Mouse (Mus musculus) stomach, embryonic 14.5 days (tissue): Measurements from ENCODE around the gene Rnase9. TPM values are rescaled to one million over a fixed set of nuclear protein-coding genes. Genes with fewer than 3 reads are reported as not detected.

Experiments used
- ATAC-seq: fragments of 200-750 bp; cut with Nextera tagmentation; 2 replicates; pipeline ENCODE4 v1.8.0; 2017; ENCODE audit warnings: low read depth, moderate TSS enrichment; ENCODE audit not compliant: insufficient number of reproducible peaks, insufficient read depth, low FRiP score
- H3K27ac ChIP-seq: fragments of 300-500 bp; sonication (generic); 2 replicates; pipeline ENCODE4 v1.5.1; 2014; ENCODE audit warnings: mild to moderate bottlenecking, low read length, moderate library complexity, mixed read lengths
- H3K27me3 ChIP-seq: fragments of 300-500 bp; sonication (generic); 2 replicates; pipeline ENCODE4 v1.6.1; 2014; ENCODE audit warnings: low read length, control low read depth, mixed read lengths; ENCODE audit not compliant: control insufficient read depth, insufficient read depth
- H3K36me3 ChIP-seq: fragments of 300-500 bp; sonication (generic); 2 replicates; pipeline ENCODE4 v1.6.1; 2014; ENCODE audit warnings: mild to moderate bottlenecking, control low read depth, low read length, moderate library complexity, mixed read lengths; ENCODE audit not compliant: control insufficient read depth, insufficient read depth
- H3K4me1 ChIP-seq: fragments of 300-500 bp; sonication (generic); 2 replicates; pipeline ENCODE4 v1.6.1; 2014; ENCODE audit warnings: low read length, control low read depth, mixed read lengths; ENCODE audit not compliant: control insufficient read depth, insufficient read depth
- H3K4me2 ChIP-seq: fragments of 300-500 bp; sonication (generic); replicated peaks from 2 replicates; pipeline ENCODE4 v1.6.1; 2014; ENCODE audit warnings: low read depth, low read length, control low read depth
- H3K4me3 ChIP-seq: fragments of 300-500 bp; sonication (generic); 2 replicates; pipeline ENCODE4 v1.5.1; 2014; ENCODE audit warnings: low read depth, low read length, control low read depth
- H3K9ac ChIP-seq: fragments of 300-500 bp; sonication (generic); replicated peaks from 2 replicates; pipeline ENCODE4 v1.6.1; 2014; ENCODE audit warnings: low read depth, mild to moderate bottlenecking, control low read depth, low read length, moderate library complexity, mixed read lengths
- H3K9me3 ChIP-seq: fragments of 300-500 bp; sonication (generic); 2 replicates; pipeline ENCODE4 v1.6.1; 2016; ENCODE audit warnings: low read depth, low read length, control low read depth; ENCODE audit not compliant: control insufficient read depth
- WGBS: fragments of 180-500 bp; shearing (Covaris S2); extraction: QIAGEN DNeasy Blood & Tissue Kit; methylation state at CpG from one replicate; pipeline ENCODE4 v1.1.7; 2014; 5-methylcytosine and 5-hydroxymethylcytosine counted together
- polyA plus RNA-seq: library from polyadenylated mRNA; unstranded; fragments of >200 nt; fragmentation: Nextera tagmentation; extraction: Ambion mirVana; gene quantifications from 2 replicates; pipeline ENCODE4 v1.2.1, GENCODE M21; 2014

Rnase9 gene
- polyA plus RNA-seq = not detected in 2 replicates

GRCm38 (mm10) chr14:51041769-51042168, at the start of gene Rnase9:
TSS of gene Rnase9 (minus strand) at chr14:51041869.
- no peaks in the 10 kb centered on the region for H3K4me1 ChIP-seq
- WGBS = 75% methylated on average over 6 of the region's 6 CpGs
- no peak within 1 kb of the TSS for H3K4me2 ChIP-seq
- no peaks in the 10 kb centered on the region for H3K27me3 ChIP-seq
- no peak within 1 kb of the TSS for H3K9ac ChIP-seq
- H3K27ac ChIP-seq = no peak within 1 kb of the TSS
- H3K9me3 ChIP-seq = no peaks in the 10 kb centered on the region
- no peaks in the 10 kb centered on the region for H3K36me3 ChIP-seq
- no peak for ATAC-seq
- no peak within 1 kb of the TSS for H3K4me3 ChIP-seq

- H3K27me3 ChIP-seq = no peaks in the 10 kb centered on the region
- no peaks in the 10 kb centered on the region for H3K36me3 ChIP-seq
- H3K4me1 ChIP-seq = 0 out of 2 replicates have a peak, but pooled peaks cover 5% of the 10 kb centered on the region
- H3K27ac ChIP-seq = peak overlapping the region; percentile 87
- peak overlapping the region; percentile 63 for H3K4me2 ChIP-seq
- under 1% methylated on average over 27 of the region's 27 CpGs for WGBS
- H3K9ac ChIP-seq = peak overlapping the region; percentile 60
- peak; percentile 50 for ATAC-seq
- H3K4me3 ChIP-seq = peak overlapping the region; percentile 52
- no peaks in the 10 kb centered on the region for H3K9me3 ChIP-seq
These were observed 48.6 kb upstream of the Rnase9 start for GRCm38 (mm10) chr14:51090077-51090781.

- under 1% methylated on average over 15 of the region's 15 CpGs for WGBS
- H3K9ac ChIP-seq = peak overlapping the region; percentile 45; the same call in 1 of the 2 replicates
These were observed 48.0 kb upstream of the Rnase9 start for GRCm38 (mm10) chr14:51089674-51090076.

GRCm38 (mm10) chr14:51088970-51089673, 47.5 kb upstream of the Rnase9 start:
- Histone ChIP-seq H3K36me3 (no peaks in the 10 kb centered on the region), H3K9me3 (no peaks in the 10 kb centered on the region), H3K4me1 (0 out of 2 replicates have a peak, but pooled peaks cover 5% of the 10 kb centered on the region), H3K9ac (peak overlapping the region; percentile 48), H3K27me3 (no peaks in the 10 kb centered on the region), H3K4me2 (peak overlapping the region; percentile 63), H3K27ac (peak overlapping the region; percentile 62), H3K4me3 (peak overlapping the region; percentile 52)
- ATAC-seq = peak; percentile 91
- under 1% methylated on average over 34 of the region's 34 CpGs for WGBS

More at GRCm38 (mm10) chr14:51089674-51090076, 48.0 kb upstream of the Rnase9 start:
- Histone ChIP-seq H3K4me3 (peak overlapping the region; percentile 52), H3K9me3 (no peaks in the 10 kb centered on the region), H3K27ac (peak overlapping the region; percentile 87), H3K36me3 (no peaks in the 10 kb centered on the region), H3K27me3 (no peaks in the 10 kb centered on the region), H3K4me2 (peak overlapping the region; percentile 63), H3K4me1 (0 out of 2 replicates have a peak, but pooled peaks cover 5% of the 10 kb centered on the region)
- no peak for ATAC-seq

- Histone ChIP-seq H3K9ac (peak overlapping the region; percentile 48), H3K36me3 (no peaks in the 10 kb centered on the region), H3K4me1 (0 out of 2 replicates have a peak, but pooled peaks cover 5% of the 10 kb centered on the region), H3K4me3 (peak overlapping the region; percentile 52), H3K4me2 (peak overlapping the region; percentile 63), H3K27ac (peak overlapping the region; percentile 62), H3K27me3 (no peaks in the 10 kb centered on the region), H3K9me3 (no peaks in the 10 kb centered on the region)
- WGBS = 1% methylated on average over 23 of the region's 23 CpGs
- ATAC-seq = peak; percentile 20; the same call in 1 of the 2 replicates
These were observed 46.7 kb upstream of the Rnase9 start for GRCm38 (mm10) chr14:51088166-51088969.

GRCm38 (mm10) chr14:51087762-51088161, 46.1 kb upstream of the Rnase9 start:
- H3K36me3 ChIP-seq = no peaks in the 10 kb centered on the region
- H3K4me1 ChIP-seq = 0 out of 2 replicates have a peak, but pooled peaks cover 5% of the 10 kb centered on the region
- peak overlapping the region; percentile 52 for H3K4me3 ChIP-seq
- no peak for ATAC-seq
- no peaks in the 10 kb centered on the region for H3K27me3 ChIP-seq
- peak overlapping the region; percentile 63 for H3K4me2 ChIP-seq
- no peak overlapping the region for H3K9ac ChIP-seq
- no peaks in the 10 kb centered on the region for H3K9me3 ChIP-seq
- WGBS = 10% methylated on average over 9 of the region's 9 CpGs
- H3K27ac ChIP-seq = no peak overlapping the region

- ATAC-seq = no peak
- Histone ChIP-seq H3K27ac (no peak overlapping the region), H3K27me3 (no peaks in the 10 kb centered on the region), H3K9me3 (no peaks in the 10 kb centered on the region), H3K36me3 (no peaks in the 10 kb centered on the region), H3K4me3 (no peak overlapping the region), H3K9ac (no peak overlapping the region), H3K4me1 (no peaks in the 10 kb centered on the region), H3K4me2 (no peak overlapping the region)
- 81% methylated on average over 4 of the region's 4 CpGs for WGBS
These were observed 44.2 kb upstream of the Rnase9 start for GRCm38 (mm10) chr14:51085911-51086310.

GRCm38 (mm10) chr14:51085086-51085485, 43.4 kb upstream of the Rnase9 start:
- Histone ChIP-seq H3K27ac (no peak overlapping the region), H3K9me3 (no peaks in the 10 kb centered on the region), H3K4me3 (no peak overlapping the region), H3K4me2 (no peak overlapping the region), H3K27me3 (no peaks in the 10 kb centered on the region), H3K36me3 (no peaks in the 10 kb centered on the region), H3K9ac (no peak overlapping the region), H3K4me1 (no peaks in the 10 kb centered on the region)
- 82% methylated on average over 2 of the region's 2 CpGs for WGBS
- no peak for ATAC-seq
